Mouse (Mus musculus): ENCODE results near the gene Slc17a5. TPM values are rescaled to one million over a fixed set of nuclear protein-coding genes. Genes with fewer than 3 reads are reported as not detected.

The Slc17a5 gene
- polyA plus RNA-seq, 1 experiment from 2014 or later, result 22.4 TPM

DNA sequence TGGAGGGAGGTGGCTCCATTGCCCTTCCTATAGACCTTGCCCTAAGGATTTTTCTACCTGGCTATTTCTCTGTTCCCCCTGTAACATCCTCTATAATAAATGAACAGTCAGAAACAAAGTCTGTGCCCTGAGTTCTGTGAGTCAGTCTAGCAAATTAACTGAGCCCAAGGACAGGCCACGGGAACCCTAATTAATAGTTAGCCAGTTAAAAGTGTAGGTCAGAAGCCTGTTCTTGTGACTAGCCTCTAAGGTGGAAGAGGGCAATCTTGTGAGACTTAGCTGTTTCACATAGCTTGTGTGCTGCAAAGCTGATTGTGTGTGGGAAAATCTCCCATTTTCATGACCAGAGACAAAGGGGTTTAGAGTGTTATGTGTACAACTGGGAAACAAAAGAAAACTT, 30.8 kb downstream of the Slc17a5 start:
- no peak overlapping the region for H3K4me2 ChIP-seq
- H3K36me3 ChIP-seq, result peaks cover 24% of the 10 kb centered on the region
- no peaks in the 10 kb centered on the region for H3K4me1 ChIP-seq
- H3K9me3 ChIP-seq, result no peaks in the 10 kb centered on the region
- H3K9ac ChIP-seq, result no peak overlapping the region
- no peak overlapping the region for H3K4me3 ChIP-seq
- no peak for ATAC-seq (ENCODE audit: insufficient number of reproducible peaks, low FRiP score, low TSS enrichment, low read depth)
- no peak overlapping the region for H3K27ac ChIP-seq
- WGBS, result 65% methylated on average over 1 of the region's 1 CpGs
- no peaks in the 10 kb centered on the region for H3K27me3 ChIP-seq

DNA sequence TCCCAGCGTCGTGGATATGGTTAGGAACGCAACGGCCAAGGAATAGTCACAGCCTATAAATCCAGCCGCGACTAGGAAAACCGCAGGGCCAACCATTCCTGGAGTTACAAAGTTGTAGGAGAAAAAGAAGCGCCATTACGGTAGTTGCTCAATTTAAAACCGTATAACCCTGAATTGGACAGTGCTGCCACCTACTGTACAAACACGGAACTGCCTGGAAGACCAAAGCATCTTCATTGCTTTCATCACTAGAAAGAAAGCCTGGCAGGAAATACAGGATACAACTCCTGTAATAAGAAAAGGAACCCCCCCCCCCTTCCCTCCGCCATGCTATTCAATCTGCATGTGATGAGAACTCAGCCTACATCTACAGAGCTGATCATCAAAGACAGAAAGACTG, 34.9 kb downstream of the Slc17a5 start:
- no peak overlapping the region for H3K27ac ChIP-seq
- H3K36me3 ChIP-seq, result peaks cover 24% of the 10 kb centered on the region
- no peak for ATAC-seq (ENCODE audit: insufficient number of reproducible peaks, low FRiP score, low TSS enrichment, low read depth)
- no peak overlapping the region for H3K4me2 ChIP-seq
- no peaks in the 10 kb centered on the region for H3K9me3 ChIP-seq
- H3K4me3 ChIP-seq, result no peak overlapping the region
- no peaks in the 10 kb centered on the region for H3K4me1 ChIP-seq
- 29% methylated on average over 12 of the region's 12 CpGs for WGBS
- no peaks in the 10 kb centered on the region for H3K27me3 ChIP-seq
- H3K9ac ChIP-seq, result no peak overlapping the region

DNA sequence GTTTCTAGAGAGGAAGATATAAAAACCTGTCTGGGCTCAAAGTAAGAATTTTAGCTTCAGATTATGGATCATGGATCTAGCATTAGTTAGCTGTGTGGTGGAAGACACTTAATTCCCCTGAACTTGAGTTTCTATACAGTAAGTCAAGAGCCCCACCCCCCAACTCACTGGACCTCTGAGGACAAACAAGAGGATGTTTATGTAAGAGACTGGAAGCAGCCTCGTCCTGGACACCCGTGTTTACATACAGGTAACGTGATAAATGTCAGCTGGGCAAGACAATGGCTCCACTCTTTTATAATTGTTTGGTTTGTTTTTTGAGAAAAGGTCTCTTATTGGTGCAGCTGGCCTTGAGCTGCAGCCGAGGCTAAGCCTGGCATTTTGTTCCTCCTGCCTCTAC, 36.1 kb downstream of the Slc17a5 start:
- Histone ChIP-seq H3K36me3 (peaks cover 14% of the 10 kb centered on the region), H3K4me1 (no peaks in the 10 kb centered on the region), H3K4me2 (no peak overlapping the region), H3K9ac (no peak overlapping the region), H3K4me3 (no peak overlapping the region), H3K27ac (no peak overlapping the region), H3K9me3 (no peaks in the 10 kb centered on the region), H3K27me3 (no peaks in the 10 kb centered on the region)
- 80% methylated on average over 4 of the region's 4 CpGs for WGBS
- ATAC-seq (ENCODE audit: insufficient number of reproducible peaks, low FRiP score, low TSS enrichment, low read depth), result no peak

DNA sequence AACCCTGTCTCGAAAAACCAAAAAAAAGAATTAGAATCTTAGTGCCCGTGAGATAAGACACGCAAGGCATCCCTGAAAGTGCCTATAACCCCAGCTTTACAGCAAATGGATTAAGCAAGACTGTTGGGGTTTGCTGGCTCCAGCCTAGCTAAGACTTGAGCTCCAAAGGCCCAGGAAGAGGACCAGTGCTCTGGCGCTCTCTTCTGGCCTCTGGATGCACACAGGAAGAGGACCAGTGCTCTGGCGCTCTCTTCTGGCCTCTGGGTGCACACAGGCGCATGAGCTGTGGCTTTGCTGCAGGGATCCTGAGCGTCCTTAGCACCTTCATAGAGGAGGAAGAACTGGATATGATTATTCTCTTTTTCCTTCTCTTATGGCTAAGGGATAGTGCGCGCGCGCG, 40.1 kb downstream of the Slc17a5 start:
- no peak overlapping the region for H3K27ac ChIP-seq
- 89% methylated on average over 12 of the region's 12 CpGs for WGBS
- no peak overlapping the region for H3K9ac ChIP-seq
- H3K27me3 ChIP-seq, result no peaks in the 10 kb centered on the region
- H3K4me2 ChIP-seq, result no peak overlapping the region
- no peaks in the 10 kb centered on the region for H3K4me1 ChIP-seq
- ATAC-seq (ENCODE audit: insufficient number of reproducible peaks, low FRiP score, low TSS enrichment, low read depth), result no peak
- H3K9me3 ChIP-seq, result no peaks in the 10 kb centered on the region
- H3K4me3 ChIP-seq, result no peak overlapping the region
- H3K36me3 ChIP-seq, result peaks cover 9% of the 10 kb centered on the region; the same call in 1 of the 2 replicates

DNA sequence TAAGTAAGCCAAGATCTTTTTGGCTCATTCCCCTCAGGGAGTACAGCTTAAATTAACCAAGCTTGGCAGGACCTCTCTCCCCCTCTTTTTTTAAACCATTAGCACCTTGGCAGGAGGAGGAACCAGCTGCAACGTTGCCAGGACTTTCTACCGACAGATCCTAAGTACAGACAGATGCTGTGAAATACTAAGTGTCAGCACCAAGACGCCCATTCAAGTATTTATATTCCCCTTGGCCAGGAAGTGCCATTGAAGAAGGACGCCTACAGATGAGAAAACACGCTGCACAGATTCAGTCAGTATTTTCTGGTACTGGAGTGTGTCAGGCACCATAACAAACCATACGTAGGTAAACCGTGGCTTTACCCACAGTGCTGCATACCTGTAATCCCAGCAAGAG, 40.9 kb downstream of the Slc17a5 start:
- Histone ChIP-seq H3K4me3 (no peak overlapping the region), H3K27ac (no peak overlapping the region), H3K9ac (no peak overlapping the region), H3K4me2 (no peak overlapping the region), H3K9me3 (no peaks in the 10 kb centered on the region), H3K27me3 (no peaks in the 10 kb centered on the region), H3K36me3 (peaks cover 4% of the 10 kb centered on the region; the same call in 1 of the 2 replicates), H3K4me1 (no peaks in the 10 kb centered on the region)
- ATAC-seq (ENCODE audit: insufficient number of reproducible peaks, low FRiP score, low TSS enrichment, low read depth), result no peak
- 46% methylated on average over 7 of the region's 7 CpGs for WGBS

DNA sequence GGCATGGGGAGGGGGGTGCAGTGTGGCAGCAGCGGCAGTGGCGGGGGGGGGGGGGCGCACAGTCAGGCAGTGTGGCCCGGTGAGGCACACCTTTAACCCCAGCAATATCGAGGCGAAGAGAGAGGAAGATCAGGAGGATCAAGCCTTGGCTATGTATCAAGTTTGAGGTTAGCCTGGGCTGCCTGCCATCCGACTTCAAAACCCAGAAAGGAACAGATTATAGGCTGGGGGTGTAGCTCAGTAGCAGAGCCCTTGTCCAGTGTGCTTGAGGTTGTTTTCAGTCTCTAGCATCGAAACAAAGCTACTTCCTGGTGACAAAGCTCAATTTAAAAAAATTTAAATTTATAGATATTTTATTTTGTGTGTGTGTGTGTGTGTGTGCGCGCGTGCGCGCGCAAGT, 46.1 kb downstream of the Slc17a5 start:
- Histone ChIP-seq H3K27ac (no peak overlapping the region), H3K9ac (no peak overlapping the region), H3K9me3 (no peaks in the 10 kb centered on the region), H3K4me3 (no peak overlapping the region), H3K27me3 (no peaks in the 10 kb centered on the region), H3K4me1 (no peaks in the 10 kb centered on the region), H3K36me3 (no peaks in the 10 kb centered on the region), H3K4me2 (no peak overlapping the region)
- ATAC-seq (ENCODE audit: insufficient number of reproducible peaks, low FRiP score, low TSS enrichment, low read depth), result no peak
- WGBS, result 95% methylated on average over 14 of the region's 14 CpGs

DNA sequence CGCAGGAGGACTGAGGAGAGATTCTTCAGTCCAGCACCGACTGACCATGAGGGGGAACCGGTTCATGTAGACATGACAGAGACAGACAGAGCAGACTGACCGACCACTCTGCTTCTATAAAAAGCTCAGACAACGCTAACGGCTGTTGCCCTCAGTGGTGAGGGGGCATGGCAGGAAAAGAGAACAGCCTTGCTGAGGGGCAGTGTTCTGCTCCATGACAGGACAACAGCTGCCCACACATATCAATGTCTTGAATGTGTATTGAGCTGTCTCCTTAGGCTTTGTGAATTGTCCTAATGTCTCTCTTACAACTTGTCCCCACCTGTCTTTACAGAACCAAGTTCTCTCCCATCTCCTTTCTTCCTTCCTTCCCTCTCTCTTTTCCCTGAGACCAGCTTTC, 49.4 kb downstream of the Slc17a5 start:
- peak; percentile 64 for ATAC-seq (ENCODE audit: insufficient number of reproducible peaks, low FRiP score, low TSS enrichment, low read depth)
- 50% methylated on average over 6 of the region's 6 CpGs for WGBS

DNA sequence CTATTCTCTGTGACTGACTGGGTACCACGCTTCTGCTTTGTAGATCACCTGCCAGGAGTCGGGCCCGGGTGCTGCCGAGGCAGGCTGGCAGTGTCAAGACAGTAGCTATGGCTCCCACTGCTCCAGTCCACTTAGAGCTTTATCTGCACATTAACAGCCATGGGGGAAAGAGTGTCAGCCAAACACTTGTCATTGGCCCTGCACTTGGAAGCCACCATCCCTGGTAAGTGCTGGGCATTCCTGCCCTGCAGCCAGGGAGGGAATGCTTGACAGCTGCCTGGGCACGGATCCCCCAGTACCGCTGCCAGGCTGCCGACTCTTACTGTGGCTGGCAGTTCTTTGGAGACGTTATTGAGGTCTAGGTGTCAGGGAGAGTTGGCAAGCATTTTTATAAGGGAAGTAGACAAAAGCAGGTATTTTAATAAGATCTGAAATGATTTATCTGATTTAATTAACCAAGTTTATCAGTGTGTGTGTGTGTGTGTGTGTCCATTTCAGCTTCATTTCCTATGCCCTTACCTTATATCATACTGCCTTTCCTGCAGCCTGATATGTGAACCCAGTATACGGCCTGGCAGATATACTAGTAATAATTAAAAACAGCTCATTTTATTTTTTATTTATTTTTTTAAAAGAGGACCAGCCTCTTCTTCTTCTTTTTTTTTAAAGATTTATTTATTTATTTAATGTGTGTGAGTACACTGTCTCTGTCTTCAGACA, 50.5 kb downstream of the Slc17a5 start:
- H3K4me3 ChIP-seq, result no peak overlapping the region
- no peak overlapping the region for H3K27ac ChIP-seq
- no peak overlapping the region for H3K9ac ChIP-seq
- H3K9me3 ChIP-seq, result no peaks in the 10 kb centered on the region
- H3K4me2 ChIP-seq, result no peak overlapping the region
- WGBS, result 73% methylated on average over 9 of the region's 9 CpGs
- no peak for ATAC-seq (ENCODE audit: insufficient number of reproducible peaks, low FRiP score, low TSS enrichment, low read depth)
- H3K27me3 ChIP-seq, result no peaks in the 10 kb centered on the region
- H3K4me1 ChIP-seq, result 0 out of 2 replicates have a peak, but pooled peaks cover 9% of the 10 kb centered on the region
- peaks cover 3% of the 10 kb centered on the region; the same call in 1 of the 2 replicates for H3K36me3 ChIP-seq

More for the DNA sequence above, 49.4 kb downstream of the Slc17a5 start:
- Histone ChIP-seq H3K4me1 (0 out of 2 replicates have a peak, but pooled peaks cover 6% of the 10 kb centered on the region), H3K9me3 (no peaks in the 10 kb centered on the region), H3K9ac (no peak overlapping the region), H3K36me3 (peaks cover 3% of the 10 kb centered on the region; the same call in 1 of the 2 replicates), H3K27ac (0 out of 2 replicates have a peak overlapping the region, but pooled peaks have one; percentile 47), H3K4me2 (no peak overlapping the region), H3K4me3 (no peak overlapping the region), H3K27me3 (no peaks in the 10 kb centered on the region)

DNA sequence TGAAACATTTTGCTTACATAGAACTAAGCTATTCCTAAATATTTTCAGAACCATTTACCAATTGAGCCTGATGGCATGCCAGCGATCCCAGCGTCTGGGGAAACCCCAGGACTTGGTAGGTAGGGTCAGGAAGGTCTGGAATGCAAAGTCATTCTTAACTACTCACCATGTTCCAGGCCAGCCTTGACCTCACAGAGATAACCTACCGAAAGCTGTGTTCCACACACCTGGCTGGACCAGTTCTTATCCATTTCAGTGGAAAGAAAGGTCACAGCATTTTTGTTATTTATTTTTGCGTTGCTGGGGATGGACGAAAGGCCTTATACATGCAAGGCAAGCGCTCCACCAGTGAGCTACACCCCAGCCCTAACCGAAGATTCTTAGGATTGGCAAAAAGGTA, 53.2 kb downstream of the Slc17a5 start:
- H3K4me1 ChIP-seq, result 0 out of 2 replicates have a peak, but pooled peaks cover 9% of the 10 kb centered on the region
- no peak overlapping the region for H3K27ac ChIP-seq
- H3K9ac ChIP-seq, result no peak overlapping the region
- H3K36me3 ChIP-seq, result peaks cover 3% of the 10 kb centered on the region; the same call in 1 of the 2 replicates
- H3K27me3 ChIP-seq, result no peaks in the 10 kb centered on the region
- 90% methylated on average over 7 of the region's 7 CpGs for WGBS
- no peak overlapping the region for H3K4me2 ChIP-seq
- no peaks in the 10 kb centered on the region for H3K9me3 ChIP-seq
- no peak overlapping the region for H3K4me3 ChIP-seq
- no peak for ATAC-seq (ENCODE audit: insufficient number of reproducible peaks, low FRiP score, low TSS enrichment, low read depth)

DNA sequence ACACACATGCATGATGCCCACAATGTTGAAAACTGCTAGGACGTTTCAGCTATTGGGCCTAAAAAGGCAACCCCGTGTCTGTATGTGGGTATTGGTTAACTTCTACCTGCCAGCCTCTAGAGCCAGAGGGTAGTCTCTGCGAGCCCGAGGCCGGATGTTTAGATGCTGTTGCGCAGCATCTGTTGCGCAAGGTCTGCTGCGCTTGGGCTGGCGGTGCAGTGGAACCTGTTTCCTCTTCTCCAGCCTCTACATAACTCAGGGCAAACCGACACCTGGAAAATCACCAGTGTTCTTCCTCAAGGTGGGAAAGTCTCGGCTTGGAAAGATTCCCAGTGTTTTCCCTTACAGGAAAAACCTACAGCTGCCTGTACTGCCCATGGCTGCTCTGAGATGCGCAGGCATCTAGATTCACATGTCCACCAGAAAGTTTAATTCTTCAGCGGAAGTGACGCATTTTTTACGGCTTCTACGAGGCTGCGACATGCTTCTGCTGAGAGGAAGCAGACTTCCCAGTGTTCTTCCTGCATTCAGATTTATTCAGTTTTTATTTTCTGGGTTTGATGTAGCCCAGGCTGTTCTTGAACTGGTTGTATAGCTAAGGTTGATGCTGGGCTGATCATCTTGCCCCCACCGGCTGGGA, 54.4 kb downstream of the Slc17a5 start:
- Histone ChIP-seq H3K4me2 (no peak overlapping the region), H3K27me3 (no peaks in the 10 kb centered on the region), H3K4me3 (no peak overlapping the region), H3K27ac (no peak overlapping the region; the same call in 1 of the 2 replicates), H3K9ac (no peak overlapping the region), H3K36me3 (peaks cover 3% of the 10 kb centered on the region; the same call in 1 of the 2 replicates), H3K4me1 (0 out of 2 replicates have a peak, but pooled peaks cover 9% of the 10 kb centered on the region), H3K9me3 (no peaks in the 10 kb centered on the region)
- ATAC-seq (ENCODE audit: insufficient number of reproducible peaks, low FRiP score, low TSS enrichment, low read depth), result no peak
- 63% methylated on average over 18 of the region's 18 CpGs for WGBS

DNA sequence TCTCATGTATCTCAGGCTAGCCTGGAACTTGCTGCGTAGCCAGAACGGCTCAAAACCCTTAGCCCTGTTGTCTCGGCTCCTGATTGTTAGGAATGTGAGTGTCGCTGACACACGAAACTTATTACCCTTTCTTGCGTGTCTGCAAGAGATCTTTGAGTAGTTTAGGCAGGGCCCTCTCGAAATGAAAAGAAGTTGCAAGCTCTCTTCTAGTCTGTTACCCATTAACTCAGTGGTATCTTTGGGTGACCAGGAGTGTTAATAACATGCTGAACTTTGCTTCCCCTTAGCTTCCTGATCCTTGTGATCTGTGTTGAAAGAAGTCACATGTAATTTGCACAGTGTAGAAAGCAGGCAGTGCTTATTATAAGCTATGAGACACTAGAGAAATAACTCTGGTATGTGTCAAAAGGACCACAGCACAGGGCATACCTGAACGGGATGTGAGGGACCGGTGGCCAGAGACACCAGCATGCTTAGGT, 55.5 kb downstream of the Slc17a5 start:
- peaks cover 3% of the 10 kb centered on the region; the same call in 1 of the 2 replicates for H3K36me3 ChIP-seq
- H3K9ac ChIP-seq, result no peak overlapping the region
- H3K9me3 ChIP-seq, result no peaks in the 10 kb centered on the region
- WGBS, result 50% methylated on average over 9 of the region's 9 CpGs
- H3K4me1 ChIP-seq, result 0 out of 2 replicates have a peak, but pooled peaks cover 14% of the 10 kb centered on the region
- no peak for ATAC-seq (ENCODE audit: insufficient number of reproducible peaks, low FRiP score, low TSS enrichment, low read depth)
- H3K4me2 ChIP-seq, result no peak overlapping the region
- H3K27me3 ChIP-seq, result no peaks in the 10 kb centered on the region
- peak overlapping the region; percentile 7; the same call in 1 of the 2 replicates for H3K27ac ChIP-seq
- no peak overlapping the region for H3K4me3 ChIP-seq

DNA sequence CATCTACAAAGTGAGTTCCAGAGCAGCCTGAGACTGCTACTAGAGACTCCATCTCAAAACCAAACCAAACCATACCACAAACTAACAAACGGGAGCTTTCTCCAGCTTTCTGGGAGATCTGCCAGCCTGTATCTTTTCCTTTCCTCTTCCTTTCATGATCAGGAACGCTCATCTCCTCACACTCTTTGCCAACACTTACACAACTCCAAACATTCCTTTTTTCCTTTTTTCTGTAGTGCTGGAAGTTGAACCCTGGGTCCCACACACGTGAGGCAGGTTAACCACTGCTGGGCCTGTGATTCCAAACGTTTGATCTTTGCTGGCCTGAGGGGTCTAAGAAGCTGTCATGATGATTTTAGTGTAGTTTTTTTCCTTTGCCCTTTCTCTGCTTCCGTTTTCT, 56.0 kb downstream of the Slc17a5 start:
- H3K9ac ChIP-seq, result no peak overlapping the region
- H3K4me1 ChIP-seq, result peaks cover 15% of the 10 kb centered on the region; the same call in 1 of the 2 replicates
- H3K36me3 ChIP-seq, result peaks cover 3% of the 10 kb centered on the region; the same call in 1 of the 2 replicates
- peak overlapping the region; percentile 7; the same call in 1 of the 2 replicates for H3K27ac ChIP-seq
- H3K9me3 ChIP-seq, result no peaks in the 10 kb centered on the region
- H3K4me3 ChIP-seq, result no peak overlapping the region
- 33% methylated on average over 5 of the region's 5 CpGs for WGBS
- no peak for ATAC-seq (ENCODE audit: insufficient number of reproducible peaks, low FRiP score, low TSS enrichment, low read depth)
- no peak overlapping the region for H3K4me2 ChIP-seq
- no peaks in the 10 kb centered on the region for H3K27me3 ChIP-seq

Data from limb, embryonic 15.5 days (tissue).